Mouse (Mus musculus) stomach, postnatal 0 days (tissue): ENCODE results near the gene Ccdc92b.

Experiments
- CTCF ChIP-seq: IDR thresholded peaks from 2 replicates; pipeline ENCODE4 v1.5.1; 2016; ENCODE audit warnings: antibody characterized with exemption, low read depth, mild to moderate bottlenecking, moderate library complexity
- EP300 ChIP-seq: optimal IDR thresholded peaks from 2 replicates; pipeline ENCODE3; 2016; ENCODE audit warnings: antibody characterized with exemption

DNA sequence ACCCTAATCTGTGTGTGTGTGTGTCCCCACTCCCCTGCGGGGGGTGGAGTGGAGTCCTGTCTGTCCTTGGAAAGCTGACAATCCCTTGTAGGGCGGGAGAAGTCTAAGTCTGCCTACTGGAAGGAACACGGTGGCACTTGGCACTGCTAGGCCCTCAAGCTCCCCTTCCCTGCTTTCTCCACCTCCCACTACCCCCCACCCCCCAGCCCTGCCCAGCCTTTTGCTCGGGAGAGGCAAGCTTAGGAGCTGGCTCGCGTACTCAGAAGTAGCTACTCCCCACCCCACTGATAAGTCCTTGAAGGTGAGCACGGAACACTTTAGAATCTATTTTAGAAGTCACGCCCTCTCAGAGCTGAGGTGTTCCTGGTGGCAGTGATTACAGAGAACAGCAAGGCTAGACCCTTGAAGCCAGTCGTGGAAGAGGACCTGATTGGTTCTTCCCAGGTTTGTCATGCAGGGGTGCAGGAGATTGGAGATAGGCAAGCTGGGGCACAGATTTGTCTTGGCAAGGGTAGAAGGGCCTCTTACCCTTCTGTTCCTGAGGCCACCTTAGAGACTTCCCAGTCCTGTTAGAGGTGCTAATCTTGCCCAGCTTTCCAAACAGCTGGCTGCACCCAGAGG is 19.5 kb downstream of the Ccdc92b start:
- TF ChIP-seq CTCF (no peak), EP300 (peak; percentile 21)
